ENCODE assay signal across 29 mouse cellular contexts in genomic region chr3:100797166-100798145, GRCm38 (mm10). TPM values are rescaled to one million over a fixed set of nuclear protein-coding genes. Genes with fewer than 3 reads are reported as not detected.
DNase-seq lines count a peak whose midpoint lies in the region; ATAC-seq and TF ChIP-seq lines count a peak whose summit lies in the region.
"Had no signal": no experiment of that assay in that cellular context is flagged by ENCODE, and none has a peak within 500 bp of the region (broad histone marks: within the 10 kb centered on the region; RNA-seq: fewer than 3 reads in every experiment).

No protein-coding gene starts in this region.

- DNase-seq in kidney, adult 2 months = peak; percentile 29
- DNase-seq in Muller cell, postnatal 12 days (ENCODE audit: inconsistent ontology term) = peak; percentile 4
- DNase-seq in embryonic facial prominence, embryonic 10.5 days (ENCODE audit: low spot score) = peak; percentile 14
- DNase-seq in thymus, postnatal 25 days = peak; percentile 55
- no peak for DNase-seq in layer of hippocampus, adult 9-11 months
- DNase-seq in heart, adult 2 months = no peak
- DNase-seq: adrenal gland, postnatal 14 days; cerebellum, adult 8-10 months; cerebellum, postnatal 36 days; gastrocnemius, postnatal 25 days; kidney, adult 9 months; kidney, postnatal 25 days; lung, postnatal 36 days; right cerebral cortex, postnatal 4 days had no signal

- H3K9ac ChIP-seq in kidney, embryonic 16.5 days (replicated peaks; ENCODE audit: low read length) = no peak overlapping the region
- H3K9ac ChIP-seq in forebrain, embryonic 13.5 days = no peak overlapping the region
- no peak overlapping the region for H3K9ac ChIP-seq in heart, adult 2 months (ENCODE audit: low read depth, low read length)
- H3K9ac ChIP-seq: embryonic facial prominence, embryonic 12.5 days; forebrain, embryonic 12.5 days; intestine, embryonic 15.5 days; liver, embryonic 15.5 days; lung, embryonic 15.5 days; neural tube, embryonic 13.5 days had no signal

- H3K4me3 ChIP-seq in kidney, adult 2 months (ENCODE audit: insufficient read depth, low read depth, low read length) = no peak overlapping the region
- no peak overlapping the region for H3K4me3 ChIP-seq in kidney, embryonic 16.5 days (ENCODE audit: low read length)
- H3K4me3 ChIP-seq in embryonic facial prominence, embryonic 10.5 days = no peak overlapping the region
- H3K4me3 ChIP-seq in forebrain, embryonic 13.5 days = no peak overlapping the region
- no peak overlapping the region for H3K4me3 ChIP-seq in heart, adult 2 months
- H3K4me3 ChIP-seq: embryonic facial prominence, embryonic 12.5 days; forebrain, embryonic 12.5 days; hindbrain, embryonic 10.5 days; intestine, embryonic 15.5 days; layer of hippocampus, adult 2 months; liver, embryonic 15.5 days; lung, embryonic 15.5 days; megakaryocyte, embryonic 14.5 days; myocyte; neural tube, embryonic 13.5 days had no signal

- no peak overlapping the region for H3K27ac ChIP-seq in kidney, adult 2 months (ENCODE audit: insufficient read depth, low read depth, low read length)
- H3K27ac ChIP-seq in kidney, embryonic 16.5 days (ENCODE audit: low read length) = no peak overlapping the region
- H3K27ac ChIP-seq in embryonic facial prominence, embryonic 10.5 days (replicated peaks) = no peak overlapping the region
- no peak overlapping the region for H3K27ac ChIP-seq in forebrain, embryonic 13.5 days
- H3K27ac ChIP-seq in heart, adult 2 months = no peak overlapping the region
- H3K27ac ChIP-seq: embryonic facial prominence, embryonic 12.5 days; forebrain, embryonic 12.5 days; hindbrain, embryonic 10.5 days; intestine, embryonic 15.5 days; layer of hippocampus, adult 2 months; liver, embryonic 15.5 days; lung, embryonic 15.5 days; neural tube, embryonic 13.5 days had no signal

- WGBS in kidney, adult 2 months = 76% methylated on average over 6 of the region's 6 CpGs
- 78% methylated on average over 6 of the region's 6 CpGs for WGBS in kidney, embryonic 16.5 days
- 52% methylated on average over 6 of the region's 6 CpGs for WGBS in embryonic facial prominence, embryonic 10.5 days
- WGBS in forebrain, embryonic 13.5 days = 85% methylated on average over 6 of the region's 6 CpGs
- 87% methylated on average over 6 of the region's 6 CpGs for WGBS in heart, adult 2 months

- no peak overlapping the region for H3K4me2 ChIP-seq in kidney, embryonic 16.5 days (replicated peaks; ENCODE audit: low read depth, low read length)
- no peak overlapping the region for H3K4me2 ChIP-seq in forebrain, embryonic 13.5 days
- H3K4me2 ChIP-seq: embryonic facial prominence, embryonic 12.5 days; forebrain, embryonic 12.5 days; intestine, embryonic 15.5 days; liver, embryonic 15.5 days; lung, embryonic 15.5 days; neural tube, embryonic 13.5 days had no signal

- no peak for TF ChIP-seq EP300 in heart, adult 2 months (IDR thresholded peaks at IDR 0.05; ENCODE audit: insufficient read depth, low read depth, low read length)

- H3K36me3 ChIP-seq in kidney, adult 2 months (ENCODE audit: control insufficient read depth, insufficient read depth, low read length) = no peaks in the 10 kb centered on the region
- H3K36me3 ChIP-seq in kidney, embryonic 16.5 days (ENCODE audit: insufficient read depth, low read length) = no peaks in the 10 kb centered on the region
- H3K36me3 ChIP-seq in embryonic facial prominence, embryonic 10.5 days (replicated peaks) = no peaks in the 10 kb centered on the region
- no peaks in the 10 kb centered on the region for H3K36me3 ChIP-seq in forebrain, embryonic 13.5 days (ENCODE audit: poor library complexity, severe bottlenecking)
- no peaks in the 10 kb centered on the region for H3K36me3 ChIP-seq in heart, adult 2 months (ENCODE audit: control insufficient read depth, insufficient read depth, low read length)
- H3K36me3 ChIP-seq: embryonic facial prominence, embryonic 12.5 days; forebrain, embryonic 12.5 days; hindbrain, embryonic 10.5 days; intestine, embryonic 15.5 days; liver, embryonic 15.5 days; lung, embryonic 15.5 days; neural tube, embryonic 13.5 days had no signal

- no peak for TF ChIP-seq CTCF in kidney, adult 2 months (conservative IDR thresholded peaks at IDR 0.05; ENCODE audit: insufficient read depth, insufficient read length, low read depth, low read length)
- TF ChIP-seq CTCF in heart, adult 2 months (IDR thresholded peaks at IDR 0.05) = no peak

- ATAC-seq in kidney, embryonic 16.5 days (ENCODE audit: low FRiP score, low TSS enrichment) = no peak
- ATAC-seq in forebrain, embryonic 13.5 days = no peak
- ATAC-seq: hindbrain, embryonic 16.5 days; intestine, embryonic 15.5 days; midbrain, embryonic 16.5 days had no signal

- TF ChIP-seq POLR2A in kidney, adult 2 months (IDR thresholded peaks at IDR 0.05; ENCODE audit: low read depth, low read length) = no peak
- no peak for TF ChIP-seq POLR2A in heart, adult 2 months (IDR thresholded peaks at IDR 0.05; ENCODE audit: insufficient read depth, low read depth, low read length)

- no peaks in the 10 kb centered on the region for H3K27me3 ChIP-seq in kidney, adult 2 months (replicated peaks; ENCODE audit: control insufficient read depth, insufficient read depth, low read length)
- H3K27me3 ChIP-seq in kidney, embryonic 16.5 days (ENCODE audit: insufficient read depth, low read length) = no peaks in the 10 kb centered on the region
- no peaks in the 10 kb centered on the region for H3K27me3 ChIP-seq in embryonic facial prominence, embryonic 10.5 days (replicated peaks; ENCODE audit: low read depth, poor library complexity, severe bottlenecking)
- no peaks in the 10 kb centered on the region for H3K27me3 ChIP-seq in forebrain, embryonic 13.5 days
- H3K27me3 ChIP-seq in heart, adult 2 months (ENCODE audit: control insufficient read depth, insufficient read depth, low read length) = no peaks in the 10 kb centered on the region
- H3K27me3 ChIP-seq: embryonic facial prominence, embryonic 12.5 days; forebrain, embryonic 12.5 days; intestine, embryonic 15.5 days; liver, embryonic 15.5 days; lung, embryonic 15.5 days; neural tube, embryonic 13.5 days had no signal

- no peaks in the 10 kb centered on the region for H3K9me3 ChIP-seq in kidney, embryonic 16.5 days (ENCODE audit: low read length)
- no peaks in the 10 kb centered on the region for H3K9me3 ChIP-seq in embryonic facial prominence, embryonic 10.5 days
- no peaks in the 10 kb centered on the region for H3K9me3 ChIP-seq in forebrain, embryonic 13.5 days (replicated peaks)
- H3K9me3 ChIP-seq: embryonic facial prominence, embryonic 12.5 days; forebrain, embryonic 12.5 days; hindbrain, embryonic 10.5 days; intestine, embryonic 15.5 days; liver, embryonic 15.5 days; lung, embryonic 15.5 days; megakaryocyte, embryonic 14.5 days; neural tube, embryonic 13.5 days had no signal

- intact Hi-C loops in heart, adult 2 months (cut with DNase I) = no loop called here

- no peaks in the 10 kb centered on the region for H3K79me2 ChIP-seq in heart, adult 2 months (replicated peaks; ENCODE audit: control insufficient read depth, insufficient read depth, low read length)

- no peaks in the 10 kb centered on the region for H3K4me1 ChIP-seq in kidney, adult 2 months (ENCODE audit: control insufficient read depth, insufficient read depth, low read length)
- H3K4me1 ChIP-seq in kidney, embryonic 16.5 days (ENCODE audit: insufficient read depth, low read length) = no peaks in the 10 kb centered on the region
- H3K4me1 ChIP-seq in embryonic facial prominence, embryonic 10.5 days = peaks cover 16% of the 10 kb centered on the region; the same call in 1 of the 2 replicates
- no peaks in the 10 kb centered on the region for H3K4me1 ChIP-seq in forebrain, embryonic 13.5 days
- no peaks in the 10 kb centered on the region for H3K4me1 ChIP-seq in heart, adult 2 months (ENCODE audit: control insufficient read depth, insufficient read depth, low read length)
- H3K4me1 ChIP-seq: embryonic facial prominence, embryonic 12.5 days; forebrain, embryonic 12.5 days; intestine, embryonic 15.5 days; liver, embryonic 15.5 days; lung, embryonic 15.5 days; neural tube, embryonic 13.5 days had no signal

RNA-seq across cellular contexts. Expression of gene Vtcn1, which starts 27.8 kb away (rescaled TPM):
- 0.77 and 0.92 TPM in 2 replicates for polyA plus RNA-seq in kidney, adult 2 months (2012; rRNA removed)
- 0.47 and 0.57 TPM in 2 replicates for polyA plus RNA-seq in kidney, embryonic 16.5 days (2015; fragmentation: Nextera tagmentation; extraction: Ambion mirVana)
- not detected in 2 replicates for polyA plus RNA-seq in embryonic facial prominence, embryonic 10.5 days (2016; fragmentation: Nextera tagmentation; extraction: Ambion mirVana)
- polyA plus RNA-seq in forebrain, embryonic 13.5 days (2015; fragmentation: Nextera tagmentation; extraction: Ambion mirVana) = not detected in 2 replicates
- under 1 TPM; 0.32 to 0.44 TPM for total RNA-seq in heart, adult 2 months (2021)
- 0.41 and 0.92 TPM in 2 replicates for polyA plus RNA-seq in heart, adult 2 months (2012; rRNA removed)
- total RNA-seq: layer of hippocampus, adult 2 months; MEL had no signal
- polyA plus RNA-seq: embryonic facial prominence, embryonic 12.5 days; forebrain, embryonic 12.5 days; hindbrain, embryonic 16.5 days; liver, embryonic 15.5 days; midbrain, embryonic 16.5 days; neural tube, embryonic 13.5 days had no signal

Comparison
In these comparisons a context has a peak if more than half of its experiments do, and no peak if none do; other contexts are left out.
1. DNase-seq: peak in kidney, adult 2 months (single experiment), Muller cell, postnatal 12 days (single experiment), embryonic facial prominence, embryonic 10.5 days (single experiment) and thymus, postnatal 25 days (single experiment); none in layer of hippocampus, adult 9-11 months (single experiment) and heart, adult 2 months (0 of 2).